Mouse (Mus musculus): ENCODE data around the gene Fam229a.

Fam229a gene

GRCm38 (mm10) chr4:129495672-129496562, 4.9 kb downstream of the Fam229a start:
- no peak for DNase-seq (ENCODE audit: low spot score)

- no peak for DNase-seq (ENCODE audit: low spot score)
Measured at GRCm38 (mm10) chr4:129496631-129497030, 5.6 kb downstream of the Fam229a start.

- DNase-seq (ENCODE audit: low spot score): no peak
Measured at GRCm38 (mm10) chr4:129498941-129499340, 8.0 kb downstream of the Fam229a start.

- no peak for DNase-seq (ENCODE audit: low spot score)
Measured at GRCm38 (mm10) chr4:129500017-129500416, 9.0 kb downstream of the Fam229a start.

GRCm38 (mm10) chr4:129500607-129501566, 9.9 kb downstream of the Fam229a start:
- DNase-seq (ENCODE audit: low spot score): peak; percentile 82

GRCm38 (mm10) chr4:129502327-129502888, 11.4 kb downstream of the Fam229a start:
- no peak for DNase-seq (ENCODE audit: low spot score)

DNA sequence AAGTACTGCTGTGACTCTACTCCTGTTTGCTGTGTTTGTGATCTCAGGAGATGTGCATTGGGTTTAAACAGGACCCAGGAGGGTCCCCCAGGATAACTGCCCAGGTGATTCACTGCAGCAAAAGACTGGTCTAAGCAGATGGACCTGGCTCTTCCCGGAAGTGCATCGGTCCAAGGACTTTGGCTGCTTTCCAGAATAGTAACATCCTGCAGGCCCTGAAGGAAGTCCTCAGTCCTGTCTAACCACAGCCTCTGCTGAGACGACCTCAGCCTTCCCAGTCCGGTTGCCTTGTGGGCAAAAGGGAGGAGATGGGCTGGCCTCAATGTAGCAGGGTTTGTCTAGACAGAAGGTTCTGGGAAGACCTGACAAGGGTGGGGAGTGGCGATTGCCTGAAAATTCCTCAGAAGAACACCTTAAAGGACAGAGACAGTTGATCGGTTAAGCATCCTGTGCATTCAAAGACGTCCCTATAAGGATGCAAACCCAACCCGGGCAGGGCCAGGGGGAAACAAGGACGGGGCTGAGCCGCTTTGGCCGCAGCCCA, 12.0 kb downstream of the Fam229a start:
- DNase-seq (ENCODE audit: low spot score): no peak

GRCm38 (mm10) chr4:129505511-129505910, 14.5 kb downstream of the Fam229a start:
- DNase-seq (ENCODE audit: low spot score): no peak

DNA sequence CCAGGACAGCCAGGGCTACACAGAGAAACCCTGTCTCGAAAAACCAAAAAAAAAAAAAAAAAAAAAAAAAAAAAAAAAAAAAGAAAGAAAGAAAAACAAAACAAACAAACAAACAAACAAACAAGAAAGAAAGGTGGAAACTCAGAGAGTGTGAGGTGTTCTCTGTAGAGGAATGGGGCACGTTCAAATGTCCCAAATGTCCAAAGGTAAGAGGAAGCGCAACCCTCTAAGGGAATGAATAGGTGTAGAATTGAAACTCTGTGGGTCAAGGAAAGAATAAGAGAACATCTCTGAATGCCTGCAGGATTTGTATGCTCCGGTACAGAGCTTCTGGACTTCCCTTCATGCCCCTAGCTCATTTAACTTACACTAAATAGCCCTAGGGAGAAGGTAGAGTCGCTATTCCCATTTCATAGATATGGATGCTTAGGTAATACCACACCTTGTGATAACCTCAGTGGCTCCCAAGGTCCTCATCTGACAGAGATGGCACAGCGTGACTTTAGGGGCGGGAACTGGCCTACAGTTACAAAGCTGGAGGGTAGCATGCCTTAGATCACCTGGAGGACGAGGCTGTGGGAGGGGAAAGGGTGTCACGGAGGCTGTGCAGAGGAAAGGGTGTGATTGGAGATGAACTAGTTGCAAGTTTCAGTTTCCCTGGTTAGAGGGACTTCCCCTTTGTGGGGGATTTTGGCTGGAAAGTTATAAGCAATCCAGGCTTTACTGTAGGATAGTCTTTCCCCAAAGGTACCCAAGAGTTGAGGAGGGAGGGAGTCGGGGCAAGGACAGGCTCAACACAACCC, 16.6 kb downstream of the Fam229a start:
- no peak for DNase-seq (ENCODE audit: low spot score)

GRCm38 (mm10) chr4:129508237-129508515, 17.2 kb downstream of the Fam229a start:
- DNase-seq (ENCODE audit: low spot score): no peak

DNA sequence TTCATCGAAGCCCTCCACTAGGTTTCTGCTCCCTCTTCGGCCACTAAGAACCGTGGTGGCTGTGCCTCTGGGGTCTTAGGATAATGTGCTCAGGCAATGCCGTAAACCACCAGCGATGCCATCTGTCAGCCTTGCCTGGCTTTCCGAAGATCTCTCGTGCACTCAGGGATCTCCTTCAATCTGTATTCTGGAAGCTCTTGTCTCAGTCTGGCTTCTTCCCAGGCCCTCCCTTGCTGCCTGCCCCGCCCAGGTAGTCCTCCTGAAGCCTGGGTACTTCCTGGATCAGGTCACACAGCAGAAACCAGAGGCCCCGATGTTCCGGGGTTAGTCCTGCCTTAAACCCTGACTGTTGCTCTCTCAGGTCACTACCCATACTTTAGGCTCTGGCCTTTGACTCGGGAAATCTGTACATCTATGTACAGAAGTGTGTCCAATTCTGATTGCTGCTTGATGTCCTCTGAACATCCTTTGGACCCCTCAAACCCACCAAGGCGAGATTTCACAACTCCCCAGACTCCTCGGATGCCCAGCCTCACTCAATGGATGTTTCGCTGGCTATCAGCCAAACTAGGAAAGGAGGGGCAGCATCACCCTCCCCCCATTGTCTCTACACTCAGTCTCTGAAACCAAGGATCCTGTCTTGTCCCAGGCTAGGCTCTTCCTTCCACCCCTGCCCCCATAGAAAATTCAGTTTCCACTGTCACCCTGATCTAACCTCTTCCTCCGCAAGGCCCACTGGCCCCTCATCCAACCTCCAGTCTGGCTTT, 18.0 kb downstream of the Fam229a start:
- DNase-seq (ENCODE audit: low spot score): no peak

- DNase-seq (ENCODE audit: low spot score): no peak
Measured at GRCm38 (mm10) chr4:129509650-129510049, 18.7 kb downstream of the Fam229a start.

GRCm38 (mm10) chr4:129510723-129511412, 19.9 kb downstream of the Fam229a start:
- DNase-seq (ENCODE audit: low spot score): no peak

DNA sequence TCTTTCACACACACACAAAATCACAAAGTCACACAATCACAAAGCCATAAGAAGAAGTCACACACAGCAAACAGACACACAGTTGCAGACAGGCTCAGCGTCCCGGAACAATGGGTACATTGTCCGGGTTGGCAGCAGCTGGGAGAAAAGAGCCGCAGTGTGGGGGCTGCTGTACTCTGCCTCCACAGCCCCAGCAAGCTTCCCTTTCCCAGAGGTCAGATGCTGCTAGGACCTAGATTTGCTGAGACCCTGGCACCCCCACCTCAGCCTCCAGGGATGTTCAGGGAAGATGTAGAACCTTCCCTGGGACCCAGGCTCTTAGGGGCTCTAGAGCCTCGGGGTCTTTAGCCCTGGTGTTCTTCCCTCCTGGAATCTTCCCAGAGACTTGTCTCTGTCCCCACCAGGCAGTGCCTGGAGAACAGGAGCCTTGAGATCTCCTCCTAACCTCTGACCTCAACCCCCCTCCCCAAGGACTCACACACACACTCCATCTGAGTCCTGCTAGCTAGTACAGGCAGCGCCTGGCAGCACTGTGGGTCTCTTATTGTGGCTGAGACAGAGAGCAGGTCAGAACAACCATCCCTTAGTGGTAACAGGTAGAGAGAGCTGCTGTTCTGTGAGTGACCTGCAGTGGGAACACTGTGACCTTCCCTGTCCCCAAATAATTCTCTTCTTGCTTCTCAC, 20.6 kb downstream of the Fam229a start:
- no peak for DNase-seq (ENCODE audit: low spot score)

- DNase-seq (ENCODE audit: low spot score): peak; percentile 90
Measured at GRCm38 (mm10) chr4:129513086-129513767, 22.2 kb downstream of the Fam229a start, which contains the start of gene Marcksl1. Marcksl1 (plus strand) TSS chr4:129513581.

DNA sequence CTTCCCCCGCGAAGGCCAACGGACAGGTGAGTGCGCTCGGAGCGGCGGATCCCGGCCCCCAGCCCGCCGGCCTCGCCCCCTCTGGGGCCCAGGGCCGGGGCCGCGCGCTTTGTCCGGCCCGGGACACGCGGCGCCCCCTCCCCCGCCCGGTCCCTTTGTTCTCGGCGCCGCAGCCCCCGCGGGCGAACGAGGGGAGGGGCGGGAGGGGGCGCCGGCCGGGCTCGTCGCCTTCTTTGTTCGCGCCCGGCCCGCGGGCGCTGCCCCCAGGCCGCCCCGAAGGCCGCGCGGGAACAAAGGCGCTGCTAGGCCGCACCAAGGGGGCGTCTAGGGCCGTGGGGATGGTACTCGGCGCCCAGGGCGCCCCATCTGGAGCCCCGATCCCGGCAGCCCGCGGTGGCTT, 22.9 kb downstream of the Fam229a start:
- no peak for DNase-seq (ENCODE audit: low spot score)

GRCm38 (mm10) chr4:129514300-129514898, 23.4 kb downstream of the Fam229a start:
- peak; percentile 65 for DNase-seq (ENCODE audit: low spot score)

- no peak for DNase-seq (ENCODE audit: low spot score)
Measured at GRCm38 (mm10) chr4:129516925-129517324, 25.9 kb downstream of the Fam229a start.
